Mouse (Mus musculus): ENCODE data around the gene Tmem237.

DNA sequence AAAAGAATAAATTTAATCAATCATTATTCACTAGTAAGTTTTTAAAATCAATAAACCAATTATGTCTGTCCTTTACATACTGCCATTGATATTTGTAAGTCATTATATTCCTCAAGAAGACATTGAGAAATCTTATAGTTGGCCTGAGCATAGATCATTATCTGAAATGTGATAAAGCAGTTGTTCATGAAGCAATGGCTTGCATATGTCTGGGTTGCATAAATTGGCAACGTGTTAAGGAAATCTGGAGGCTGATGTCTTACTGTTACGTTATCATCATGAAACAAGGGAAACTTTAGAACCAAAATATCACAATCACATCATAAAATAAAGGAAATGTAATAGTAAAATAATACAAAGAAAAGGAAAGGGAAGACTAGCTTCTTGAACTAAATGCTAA lies 68.9 kb downstream of the Tmem237 start:
- no peak for TF ChIP-seq CTCF (IDR thresholded peaks at IDR 0.05)
- TF ChIP-seq EP300 (IDR thresholded peaks at IDR 0.05): no peak

All from lung, postnatal 0 days (tissue).